Mouse (Mus musculus) kidney, adult 2 months (tissue): ENCODE data around the gene Cldnd2.

Source experiments
- CTCF ChIP-seq: fragments of 200-500 bp; conservative IDR thresholded peaks from 2 replicates; pipeline ENCODE4 v1.5.1; 2011; ENCODE audit warnings: low read depth, mild to moderate bottlenecking, control low read depth, low read length, moderate library complexity, mixed read lengths; ENCODE audit not compliant: insufficient read depth, insufficient read length
- POLR2A ChIP-seq: fragments of 200-500 bp; IDR thresholded peaks from one replicate; pipeline ENCODE4 v1.6.1; 2011; ENCODE audit warnings: low read depth, low read length, control low read depth

DNA sequence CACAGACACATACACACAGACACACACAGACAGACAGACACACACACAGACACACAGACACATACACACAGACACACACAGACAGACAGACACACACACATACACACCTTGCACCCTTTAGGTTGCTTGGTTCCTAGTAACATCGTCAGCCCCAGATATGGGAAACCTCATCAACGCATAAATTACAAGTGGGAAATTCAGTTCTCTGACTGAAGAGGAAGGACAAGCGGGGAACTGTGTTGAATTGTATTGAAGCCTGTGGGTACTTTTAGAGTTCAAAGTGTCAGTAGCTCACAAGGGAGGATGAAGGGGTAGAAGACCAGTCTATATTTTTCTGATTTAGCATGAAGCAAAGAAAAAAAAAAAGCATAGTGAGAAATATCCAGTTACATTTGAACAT lies 33.0 kb upstream of the Cldnd2 start:
- TF ChIP-seq POLR2A (no peak), CTCF (no peak)
